Comparison of ENCODE assay signal across 9 mouse cellular contexts in the genomic region with DNA sequence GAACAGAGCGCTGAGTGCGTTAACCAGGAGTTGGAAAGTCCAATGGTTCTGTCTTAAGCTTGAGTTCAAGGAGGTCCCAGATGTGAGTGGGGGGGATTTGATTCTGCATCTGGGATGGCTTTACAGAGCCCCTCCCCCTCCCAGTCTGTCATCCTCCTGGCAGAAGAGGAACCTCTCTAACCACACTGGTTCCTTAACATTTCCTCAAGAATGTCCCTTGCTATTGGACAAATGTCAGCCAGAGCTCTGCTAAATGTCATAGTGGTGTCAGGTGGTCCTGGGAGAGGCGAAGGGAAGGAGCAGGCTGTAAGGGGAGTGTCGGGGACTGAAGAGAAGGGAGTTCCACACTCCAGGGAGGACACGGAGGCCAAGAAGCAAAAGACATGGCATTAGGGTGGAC. TPM values are rescaled to one million over a fixed set of nuclear protein-coding genes. Genes with fewer than 3 reads are reported as not detected.
DNase-seq lines count a peak whose midpoint lies in the region; ATAC-seq lines count a peak whose summit lies in the region.
"Had no signal": no experiment of that assay in that cellular context is flagged by ENCODE, and none has a peak within 500 bp of the region (broad histone marks: within the 10 kb centered on the region; RNA-seq: fewer than 3 reads in every experiment).

No protein-coding gene starts in this region.

- peaks cover 4 to 11% of the 10 kb centered on the region in 2 experiments; a peak in 3 of 4 replicates for H3K4me1 ChIP-seq in heart, embryonic 14.5 days (ENCODE audit: control insufficient read depth in 2 of 2, insufficient read depth in 2 of 2, low read length in 2 of 2)
- peaks cover 38% of the 10 kb centered on the region for H3K4me1 ChIP-seq in brown adipose tissue, adult 24 weeks (ENCODE audit: control insufficient read depth, insufficient read depth, insufficient read length, low read length)
- H3K4me1 ChIP-seq in liver, embryonic 15.5 days (replicated peaks): peaks cover 54% of the 10 kb centered on the region

- H3K9me3 ChIP-seq in heart, embryonic 14.5 days (ENCODE audit: control insufficient read depth, low read length): no peaks in the 10 kb centered on the region
- no peaks in the 10 kb centered on the region for H3K9me3 ChIP-seq in liver, embryonic 15.5 days (replicated peaks)

- intact Hi-C loops in left cerebral cortex, postnatal 25 days (cut with DNase I): no loop called here

- 0 out of 2 replicates have a peak, but pooled peaks have one; percentile 18 for ATAC-seq in heart, embryonic 14.5 days (ENCODE audit: insufficient number of reproducible peaks, insufficient read depth, low FRiP score, low read depth)
- no peak for ATAC-seq in liver, embryonic 15.5 days (ENCODE audit: insufficient read depth)
- ATAC-seq: forebrain, embryonic 16.5 days had no signal

- H3K36me3 ChIP-seq in heart, embryonic 14.5 days (ENCODE audit: control insufficient read depth, insufficient read depth, low read length): 0 out of 2 replicates have a peak, but pooled peaks cover 3% of the 10 kb centered on the region
- no peaks in the 10 kb centered on the region for H3K36me3 ChIP-seq in liver, embryonic 15.5 days (replicated peaks)

- H3K4me2 ChIP-seq in heart, embryonic 14.5 days (ENCODE audit: low read length): peak overlapping the region; percentile 52
- H3K4me2 ChIP-seq in liver, embryonic 15.5 days: peak overlapping the region; percentile 57

- 43% methylated on average over 5 of the region's 5 CpGs for WGBS in heart, embryonic 14.5 days
- 38% methylated on average over 5 of the region's 5 CpGs for WGBS in liver, embryonic 15.5 days (ENCODE audit: insufficient replicate concordance)

- H3K27ac ChIP-seq in heart, embryonic 14.5 days (replicated peaks in 1 of 2; ENCODE audit: control insufficient read depth in 1 of 2, insufficient read depth in 1 of 2, low read depth in 2 of 2, low read length in 2 of 2): peak overlapping the region; percentile 72 to 82
- H3K27ac ChIP-seq in brown adipose tissue, adult 24 weeks (replicated peaks; ENCODE audit: low read depth, low read length): peak overlapping the region; percentile 97
- H3K27ac ChIP-seq in liver, embryonic 15.5 days (replicated peaks): peak overlapping the region; percentile 8; the same call in 1 of the 2 replicates

- H3K27me3 ChIP-seq in heart, embryonic 14.5 days (ENCODE audit: control insufficient read depth, insufficient read depth, low read length): no peaks in the 10 kb centered on the region; the same call in 1 of the 2 replicates
- H3K27me3 ChIP-seq in liver, embryonic 15.5 days: peaks cover 29% of the 10 kb centered on the region

- 0 out of 2 replicates have a peak overlapping the region, but pooled peaks have one; percentile 16 for H3K9ac ChIP-seq in heart, embryonic 14.5 days (ENCODE audit: low read length)
- no peak overlapping the region for H3K9ac ChIP-seq in liver, embryonic 15.5 days

- H3K4me3 ChIP-seq in heart, embryonic 14.5 days (ENCODE audit: control insufficient read depth in 1 of 2, insufficient read depth in 1 of 2, low read depth in 1 of 2, low read length in 2 of 2): peak overlapping the region in 1 of 2 experiments; percentile 20; a peak in 1 of 4 replicates
- H3K4me3 ChIP-seq in brown adipose tissue, adult 24 weeks (ENCODE audit: insufficient read depth, low read depth, low read length): peak overlapping the region; percentile 57
- 0 out of 2 replicates have a peak overlapping the region, but pooled peaks have one; percentile 41 for H3K4me3 ChIP-seq in liver, embryonic 15.5 days (replicated peaks)

- DNase-seq in heart, adult 18-20 months: no peak
- peak; percentile 70 for DNase-seq in 416B (ENCODE audit: low read depth)
- DNase-seq in left cerebral cortex, postnatal 25 days (ENCODE audit: low spot score in 2 of 2): no peak
- no peak for DNase-seq in adipocyte (ENCODE audit: low spot score)
- no peak for DNase-seq in gastrocnemius, adult 8-10 months (ENCODE audit: low spot score in 2 of 2)

RNA-seq across cellular contexts. Expression of a gene that starts 0.7 kb away (rescaled TPM):
- 9.0 and 11.4 TPM in 2 replicates for polyA plus RNA-seq in heart, embryonic 14.5 days (2014; fragmentation: Nextera tagmentation; extraction: Ambion mirVana)
- total RNA-seq in heart, adult 18-20 months (2021): 1 to 10 TPM; 9.2 to 9.9 TPM
- 8.4 and 26.7 TPM in 2 replicates for polyA plus RNA-seq in brown adipose tissue, adult 24 weeks (2012; ENCODE audit: insufficient read depth, insufficient read length, missing spikeins)
- 6.9 and 7.0 TPM in 2 replicates for polyA plus RNA-seq in liver, embryonic 15.5 days (2015; fragmentation: Nextera tagmentation; extraction: Ambion mirVana)
- 1 to 10 TPM; 6.4 to 6.5 TPM for total RNA-seq in left cerebral cortex, postnatal 25 days (2021)
- 1 to 10 TPM in 3 of 4 experiments, under 1 TPM in 1; 0.77 to 2.2 (median 1.5) TPM for total RNA-seq in gastrocnemius, adult 8-10 months (2022)

RNA-seq across cellular contexts. Expression of a gene that starts 5.9 kb away (rescaled TPM):
- 34.1 and 34.2 TPM in 2 replicates for polyA plus RNA-seq in heart, embryonic 14.5 days (2014; fragmentation: Nextera tagmentation; extraction: Ambion mirVana)
- total RNA-seq in heart, adult 18-20 months (2021): 10 to 100 TPM; 19.2 to 22.1 TPM
- 106 and 152 TPM in 2 replicates for polyA plus RNA-seq in brown adipose tissue, adult 24 weeks (2012; ENCODE audit: insufficient read depth, insufficient read length, missing spikeins)
- 20.1 and 22.1 TPM in 2 replicates for polyA plus RNA-seq in liver, embryonic 15.5 days (2015; fragmentation: Nextera tagmentation; extraction: Ambion mirVana)
- 1 to 10 TPM; 2.6 to 3.2 TPM for total RNA-seq in left cerebral cortex, postnatal 25 days (2021)
- 1 to 10 TPM; 2.3 to 4.0 (median 2.8) TPM for total RNA-seq in gastrocnemius, adult 8-10 months (2022)

RNA-seq across cellular contexts. Expression of a gene that starts 18.7 kb away (rescaled TPM):
- polyA plus RNA-seq in heart, embryonic 14.5 days (2014; fragmentation: Nextera tagmentation; extraction: Ambion mirVana): 2.9 and 4.4 TPM in 2 replicates
- 100 to 1,000 TPM; 165 to 174 TPM for total RNA-seq in heart, adult 18-20 months (2021)
- polyA plus RNA-seq in brown adipose tissue, adult 24 weeks (2012; ENCODE audit: insufficient read depth, insufficient read length, missing spikeins): 316 and 541 TPM in 2 replicates
- polyA plus RNA-seq in liver, embryonic 15.5 days (2015; fragmentation: Nextera tagmentation; extraction: Ambion mirVana): 6.4 and 7.1 TPM in 2 replicates
- total RNA-seq in left cerebral cortex, postnatal 25 days (2021): 10 to 100 TPM; 69.9 to 71.8 TPM
- total RNA-seq in gastrocnemius, adult 8-10 months (2022): 100 to 1,000 TPM; 341 to 419 (median 369) TPM
- polyA plus RNA-seq: forebrain, embryonic 16.5 days had no signal

Comparison
In these comparisons a context has a peak if more than half of its experiments do, and no peak if none do; other contexts are left out.
1. H3K27ac ChIP-seq: peak in every context shown above with its lines; median percentile 97 in brown adipose tissue, adult 24 weeks; 77 in heart, embryonic 14.5 days; 8 in liver, embryonic 15.5 days.
2. RNA of a gene that starts 5.9 kb away (total RNA-seq): 19.2 to 22.1 TPM in heart, adult 18-20 months; 2.6 to 3.2 TPM in left cerebral cortex, postnatal 25 days and 2.3 to 4.0 TPM in gastrocnemius, adult 8-10 months; every median in the first group is over 4 times any median in the second.